Mouse (Mus musculus): Measurements from ENCODE around the gene Kctd17. TPM values are rescaled to one million over a fixed set of nuclear protein-coding genes. Genes with fewer than 3 reads are reported as not detected.

Gene Kctd17
- polyA plus RNA-seq, 1 experiment from 2014 or later, result 27.4 TPM

DNA sequence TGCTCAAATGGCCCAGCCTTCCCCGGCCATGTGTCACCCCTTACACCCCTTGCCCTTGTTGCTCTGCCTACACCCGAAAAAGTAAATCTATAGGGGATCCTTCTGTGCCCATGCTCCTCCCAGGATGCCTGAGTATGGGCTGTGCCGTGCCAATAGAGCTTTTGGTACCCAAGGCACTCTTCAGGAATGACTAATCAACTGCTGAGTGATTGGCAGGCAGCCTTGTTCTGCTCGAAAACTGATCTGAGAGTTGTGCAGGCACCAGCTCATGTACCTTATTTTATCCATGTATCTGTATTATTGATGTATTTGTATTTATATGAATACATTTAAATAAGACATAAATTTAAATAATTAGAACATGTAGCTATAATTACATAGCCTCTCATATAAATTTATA lies 58.7 kb downstream of the Kctd17 start:
- DNase-seq (ENCODE audit: low spot score) (no peak), ATAC-seq (no peak)
- TF ChIP-seq CTCF (IDR thresholded peaks at IDR 0.05) (no peak), EP300 (IDR thresholded peaks at IDR 0.05) (no peak)
- no peak overlapping the region for H3K4me2 ChIP-seq (replicated peaks; ENCODE audit: low read depth, low read length)
- H3K27me3 ChIP-seq (replicated peaks; ENCODE audit: insufficient read depth, low read length), result no peaks in the 10 kb centered on the region
- no peaks in the 10 kb centered on the region for H3K36me3 ChIP-seq (ENCODE audit: insufficient read depth, low read length)
- H3K9ac ChIP-seq (replicated peaks; ENCODE audit: low read depth), result no peak overlapping the region
- H3K4me1 ChIP-seq (ENCODE audit: insufficient read depth, low read depth, low read length), result no peaks in the 10 kb centered on the region
- no peak overlapping the region for H3K27ac ChIP-seq (ENCODE audit: low read length)
- H3K9me3 ChIP-seq (ENCODE audit: low read length), result no peaks in the 10 kb centered on the region
- WGBS, result 52% methylated on average over 4 of the region's 4 CpGs
- H3K4me3 ChIP-seq (ENCODE audit: low read depth, low read length), result no peak overlapping the region

Other genes starting within 250 kb of the Kctd17 start
- gene Pvalb, start 222.2 kb upstream of the Kctd17 start, polyA plus RNA-seq (2015; fragmentation: Nextera tagmentation; extraction: Ambion mirVana), result not detected in 2 replicates
- gene Ncf4, start 183.8 kb upstream of the Kctd17 start, polyA plus RNA-seq (2015; fragmentation: Nextera tagmentation; extraction: Ambion mirVana), result 12.6 and 13.4 TPM in 2 replicates
- gene Csf2rb2, start 122.8 kb upstream of the Kctd17 start, polyA plus RNA-seq (2015; fragmentation: Nextera tagmentation; extraction: Ambion mirVana), result 0.84 and 0.95 TPM in 2 replicates
- gene Csf2rb, start 102.8 kb upstream of the Kctd17 start, polyA plus RNA-seq (2015; fragmentation: Nextera tagmentation; extraction: Ambion mirVana), result 7.8 and 8.7 TPM in 2 replicates
- gene Tex33, start 32.7 kb upstream of the Kctd17 start, polyA plus RNA-seq (2015; fragmentation: Nextera tagmentation; extraction: Ambion mirVana), result not detected in 2 replicates
- gene Tst, start 22.7 kb upstream of the Kctd17 start, polyA plus RNA-seq (2015; fragmentation: Nextera tagmentation; extraction: Ambion mirVana), result 160 and 171 TPM in 2 replicates
- gene Mpst, start 22.1 kb upstream of the Kctd17 start, polyA plus RNA-seq (2015; fragmentation: Nextera tagmentation; extraction: Ambion mirVana), result 4.1 TPM in 2 replicates
- gene Tmprss6, start 40.1 kb downstream of the Kctd17 start, polyA plus RNA-seq (2015; fragmentation: Nextera tagmentation; extraction: Ambion mirVana), result 0.20 and 0.23 TPM in 2 replicates
- 0.63 and 0.67 TPM in 2 replicates for gene Il2rb, start 66.7 kb downstream of the Kctd17 start, polyA plus RNA-seq (2015; fragmentation: Nextera tagmentation; extraction: Ambion mirVana)
- gene C1qtnf6, start 102.9 kb downstream of the Kctd17 start, polyA plus RNA-seq (2015; fragmentation: Nextera tagmentation; extraction: Ambion mirVana), result 19.1 and 21.5 TPM in 2 replicates
- 0.06 and 0.10 TPM in 2 replicates for gene Sstr3, start 116.1 kb downstream of the Kctd17 start, polyA plus RNA-seq (2015; fragmentation: Nextera tagmentation; extraction: Ambion mirVana)
- 29.7 and 32.1 TPM in 2 replicates for gene Rac2, start 144.2 kb downstream of the Kctd17 start, polyA plus RNA-seq (2015; fragmentation: Nextera tagmentation; extraction: Ambion mirVana)
- 14.5 and 16.1 TPM in 2 replicates for gene Cyth4, start 168.5 kb downstream of the Kctd17 start, polyA plus RNA-seq (2015; fragmentation: Nextera tagmentation; extraction: Ambion mirVana)